Mouse (Mus musculus) intestine, embryonic 15.5 days (tissue): Measurements from ENCODE around the gene Dnajc25. TPM values are rescaled to one million over a fixed set of nuclear protein-coding genes. Genes with fewer than 3 reads are reported as not detected.

Experiments used
- ATAC-seq: fragments of 200-750 bp; cut with Nextera tagmentation; 2 replicates; pipeline ENCODE4 v1.8.0; 2017; ENCODE audit warnings: moderate TSS enrichment, moderate library complexity
- H3K27ac ChIP-seq: fragments of 300-500 bp; sonication (generic); 2 replicates; pipeline ENCODE4 v1.5.1; 2015; ENCODE audit warnings: mild to moderate bottlenecking, inconsistent platforms
- H3K27me3 ChIP-seq: fragments of 300-500 bp; sonication (generic); replicated peaks from 2 replicates; pipeline ENCODE4 v1.6.1; 2015; ENCODE audit warnings: inconsistent platforms
- H3K36me3 ChIP-seq: fragments of 300-500 bp; sonication (generic); 2 replicates; pipeline ENCODE4 v1.6.1; 2015; ENCODE audit warnings: inconsistent platforms
- H3K4me1 ChIP-seq: fragments of 300-500 bp; sonication (generic); replicated peaks from 2 replicates; pipeline ENCODE4 v1.6.1; 2015; ENCODE audit warnings: inconsistent platforms
- H3K4me2 ChIP-seq: fragments of 300-500 bp; sonication (generic); replicated peaks from 2 replicates; pipeline ENCODE4 v1.6.1; 2015; ENCODE audit warnings: mild to moderate bottlenecking, inconsistent platforms
- H3K4me3 ChIP-seq: fragments of 300-500 bp; sonication (generic); replicated peaks from 2 replicates; pipeline ENCODE4 v1.5.1; 2015; ENCODE audit warnings: inconsistent platforms
- H3K9ac ChIP-seq: fragments of 300-500 bp; sonication (generic); 2 replicates; pipeline ENCODE4 v1.6.1; 2015; ENCODE audit warnings: inconsistent platforms
- H3K9me3 ChIP-seq: fragments of 300-500 bp; sonication (generic); 2 replicates; pipeline ENCODE4 v1.6.1; 2016; ENCODE audit warnings: inconsistent platforms
- WGBS: fragments of 180-500 bp; shearing (Covaris S2); methylation state at CpG from one replicate; pipeline ENCODE4 v1.1.7; 2015; 5-methylcytosine and 5-hydroxymethylcytosine counted together
- polyA plus RNA-seq: library from polyadenylated mRNA; unstranded; fragments of >200 nt; fragmentation: Nextera tagmentation; extraction: Ambion mirVana; gene quantifications from 2 replicates; pipeline ENCODE4 v1.2.1, GENCODE M21; 2015

Dnajc25 gene
- 12.5 and 13.1 TPM in 2 replicates for polyA plus RNA-seq

DNA sequence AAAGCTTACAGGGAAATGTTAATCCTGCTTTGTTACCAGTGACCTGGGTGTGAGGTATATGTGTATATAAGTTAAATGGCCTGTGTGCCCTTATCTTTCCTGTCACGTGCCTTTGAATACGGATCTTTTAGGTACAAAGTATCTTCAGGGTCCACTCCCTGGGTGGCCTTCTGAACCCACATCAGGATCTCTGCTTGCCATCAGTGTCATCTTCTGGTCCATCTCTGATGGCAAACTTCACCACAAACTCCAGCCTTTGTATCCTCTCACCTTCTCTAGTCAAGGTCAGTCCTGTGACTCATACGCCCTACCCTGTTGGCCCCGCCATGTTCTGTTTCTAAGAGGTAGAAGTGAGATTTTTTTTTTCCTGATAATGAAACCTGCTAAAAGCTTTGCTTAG lies at the start of gene Dnajc25:
TSS of gene Dnajc25 (plus strand) at position 301 of the 400 bp plus-strand sequence.
- Histone ChIP-seq H3K4me2 (0 out of 2 replicates have a peak within 1 kb of the TSS, but pooled peaks have one; percentile 3), H3K9ac (no peak within 1 kb of the TSS), H3K9me3 (no peaks in the 10 kb centered on the region), H3K27me3 (no peaks in the 10 kb centered on the region), H3K27ac (no peak within 1 kb of the TSS), H3K36me3 (no peaks in the 10 kb centered on the region), H3K4me3 (no peak within 1 kb of the TSS), H3K4me1 (no peaks in the 10 kb centered on the region)
- ATAC-seq, result no peak
- WGBS, result 66% methylated on average over 4 of the region's 4 CpGs

DNA sequence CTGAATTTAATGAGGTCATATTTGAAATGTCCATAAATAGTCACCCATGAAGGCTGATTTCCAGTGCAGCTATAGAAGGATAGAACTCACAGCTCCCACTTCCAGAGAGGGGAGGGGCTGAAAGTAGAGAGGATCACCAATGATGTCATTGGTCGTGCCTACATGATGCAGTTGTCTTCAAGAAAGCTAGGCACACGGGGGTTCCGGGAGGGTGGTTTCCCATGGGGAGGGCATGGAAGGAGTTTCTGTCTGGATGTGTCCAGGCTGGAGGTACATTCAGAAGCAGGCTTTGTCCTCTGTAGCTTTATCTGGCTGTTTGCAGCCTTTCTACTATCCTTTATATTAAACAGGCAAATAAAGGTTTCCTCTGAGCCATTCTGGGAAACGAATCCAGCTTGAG lies 46.5 kb upstream of the Dnajc25 start:
- no peak overlapping the region for H3K27ac ChIP-seq
- no peaks in the 10 kb centered on the region; the same call in 1 of the 2 replicates for H3K4me1 ChIP-seq
- H3K36me3 ChIP-seq, result no peaks in the 10 kb centered on the region
- no peak overlapping the region for H3K4me2 ChIP-seq
- no peak overlapping the region for H3K4me3 ChIP-seq
- no peaks in the 10 kb centered on the region for H3K9me3 ChIP-seq
- no peak overlapping the region for H3K9ac ChIP-seq
- H3K27me3 ChIP-seq, result no peaks in the 10 kb centered on the region
- 83% methylated on average over 4 of the region's 4 CpGs for WGBS
- no peak for ATAC-seq

DNA sequence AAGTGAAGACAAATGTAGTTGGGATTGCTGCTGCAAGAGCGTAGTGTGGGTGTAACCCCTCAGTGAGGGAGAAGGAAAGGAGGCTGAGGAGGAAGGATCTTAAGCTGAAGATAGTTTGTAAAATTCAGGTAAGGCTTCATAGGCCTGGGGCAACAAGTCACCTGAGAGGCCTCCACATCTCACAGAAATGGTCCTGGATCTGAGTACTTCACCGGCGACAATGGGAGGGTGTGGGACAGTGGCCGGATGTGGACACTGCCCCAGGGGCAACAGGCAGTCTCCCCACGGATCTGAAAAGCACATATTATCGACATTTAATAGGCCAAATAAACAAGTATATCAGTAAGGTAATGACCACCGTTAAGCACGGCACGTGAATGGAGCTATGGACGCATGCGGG lies 42.2 kb upstream of the Dnajc25 start:
- no peaks in the 10 kb centered on the region for H3K27me3 ChIP-seq
- H3K9ac ChIP-seq, result no peak overlapping the region
- 91% methylated on average over 11 of the region's 11 CpGs for WGBS
- H3K4me1 ChIP-seq, result no peaks in the 10 kb centered on the region
- no peaks in the 10 kb centered on the region for H3K9me3 ChIP-seq
- no peak for ATAC-seq
- H3K27ac ChIP-seq, result no peak overlapping the region
- H3K4me2 ChIP-seq, result no peak overlapping the region
- no peak overlapping the region for H3K4me3 ChIP-seq
- H3K36me3 ChIP-seq, result no peaks in the 10 kb centered on the region

DNA sequence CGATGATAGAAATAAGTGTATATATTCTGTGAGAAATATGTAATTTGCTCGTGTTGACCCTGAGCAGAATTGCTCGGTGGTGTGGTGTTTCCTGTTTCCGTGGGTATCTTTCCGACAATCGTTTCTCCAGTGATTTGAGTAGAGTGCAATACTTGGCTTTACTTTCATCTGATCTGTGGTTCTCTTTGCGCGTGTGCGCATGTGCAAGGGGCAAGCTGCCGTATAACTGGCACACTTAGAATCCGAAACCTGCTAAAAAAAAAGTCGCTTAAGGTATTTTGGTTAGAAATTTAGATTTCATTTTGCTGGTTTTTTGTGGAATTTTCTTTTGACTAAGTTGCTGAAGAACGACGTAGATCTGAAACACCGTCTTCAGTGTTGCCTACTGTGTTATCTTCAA lies 33.1 kb upstream of the Dnajc25 start:
- Histone ChIP-seq H3K4me1 (no peaks in the 10 kb centered on the region), H3K9me3 (no peaks in the 10 kb centered on the region), H3K36me3 (no peaks in the 10 kb centered on the region), H3K27me3 (no peaks in the 10 kb centered on the region), H3K27ac (no peak overlapping the region), H3K9ac (no peak overlapping the region), H3K4me3 (no peak overlapping the region), H3K4me2 (no peak overlapping the region)
- 91% methylated on average over 15 of the region's 15 CpGs for WGBS
- no peak for ATAC-seq

DNA sequence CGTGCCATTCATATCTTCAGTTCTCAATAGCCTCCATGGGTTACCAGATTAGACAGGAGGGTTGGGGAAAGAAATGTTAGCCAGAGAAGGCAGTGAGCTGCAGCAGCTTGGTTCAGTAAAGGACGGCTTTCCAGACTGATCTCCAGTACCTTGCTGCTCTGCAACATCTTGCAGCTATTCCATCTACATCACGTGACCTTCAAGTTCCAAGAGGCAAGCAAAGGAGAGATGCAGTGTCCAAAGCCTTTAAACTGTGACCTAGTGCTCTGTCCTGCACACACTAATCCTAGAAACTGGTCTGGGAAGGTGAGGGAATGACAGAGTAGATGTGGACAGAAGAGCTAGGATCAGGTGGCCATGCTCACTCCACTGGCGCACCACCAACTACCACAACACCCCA lies 31.6 kb upstream of the Dnajc25 start:
- Histone ChIP-seq H3K27ac (no peak overlapping the region), H3K9me3 (no peaks in the 10 kb centered on the region), H3K27me3 (no peaks in the 10 kb centered on the region), H3K36me3 (no peaks in the 10 kb centered on the region), H3K9ac (no peak overlapping the region), H3K4me2 (no peak overlapping the region), H3K4me1 (no peaks in the 10 kb centered on the region), H3K4me3 (no peak overlapping the region)
- no peak for ATAC-seq
- 91% methylated on average over 4 of the region's 4 CpGs for WGBS

DNA sequence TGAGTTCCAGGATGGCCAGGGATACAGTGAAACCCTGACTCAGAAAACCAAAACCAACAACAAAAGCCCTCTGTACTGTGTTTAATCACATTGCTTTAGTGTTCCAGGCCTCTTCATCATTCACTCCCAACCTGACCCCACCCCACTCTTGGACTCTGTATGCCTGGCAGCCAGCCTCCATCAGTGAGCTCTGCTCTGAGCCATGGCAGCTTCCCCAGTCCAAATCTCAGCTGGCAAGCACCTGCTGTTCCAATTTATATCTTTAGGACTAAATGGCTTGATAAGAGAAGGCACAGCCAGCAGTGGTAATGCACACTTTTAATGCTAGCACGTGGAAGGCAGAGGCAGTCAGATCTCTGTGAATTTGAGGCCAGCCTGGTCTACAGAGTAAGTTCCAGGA lies 29.7 kb upstream of the Dnajc25 start:
- no peak overlapping the region for H3K9ac ChIP-seq
- no peak overlapping the region for H3K27ac ChIP-seq
- 80% methylated on average over 1 of the region's 1 CpGs for WGBS
- no peaks in the 10 kb centered on the region for H3K4me1 ChIP-seq
- H3K36me3 ChIP-seq, result no peaks in the 10 kb centered on the region
- H3K4me3 ChIP-seq, result no peak overlapping the region
- H3K27me3 ChIP-seq, result no peaks in the 10 kb centered on the region
- H3K9me3 ChIP-seq, result no peaks in the 10 kb centered on the region
- ATAC-seq, result no peak
- no peak overlapping the region for H3K4me2 ChIP-seq

DNA sequence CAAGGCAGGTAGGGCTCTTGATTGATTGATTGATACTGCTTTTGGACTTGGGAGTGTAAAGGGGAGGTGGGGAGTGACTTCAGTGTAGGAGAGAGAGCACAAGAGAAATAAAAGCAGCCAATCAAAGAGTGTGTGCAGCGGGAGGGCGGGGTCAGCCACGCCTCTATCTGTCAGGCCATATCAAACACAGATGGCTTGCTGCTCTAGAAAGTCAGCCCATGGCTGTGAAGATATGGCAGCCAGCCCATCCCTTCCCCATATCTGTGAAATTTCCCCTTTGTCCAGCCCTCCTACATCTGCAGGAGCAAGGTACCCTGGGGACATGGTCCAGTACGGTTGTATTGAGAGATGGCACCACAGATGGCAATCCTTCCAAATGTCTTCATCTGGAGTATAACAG lies 24.2 kb upstream of the Dnajc25 start:
- no peak overlapping the region for H3K27ac ChIP-seq
- H3K4me2 ChIP-seq, result no peak overlapping the region
- WGBS, result 94% methylated on average over 4 of the region's 4 CpGs
- no peak overlapping the region for H3K4me3 ChIP-seq
- ATAC-seq, result 0 out of 2 replicates have a peak, but pooled peaks have one; percentile 36
- H3K9ac ChIP-seq, result no peak overlapping the region
- no peaks in the 10 kb centered on the region for H3K36me3 ChIP-seq
- H3K4me1 ChIP-seq, result no peaks in the 10 kb centered on the region
- no peaks in the 10 kb centered on the region for H3K9me3 ChIP-seq
- no peaks in the 10 kb centered on the region for H3K27me3 ChIP-seq

DNA sequence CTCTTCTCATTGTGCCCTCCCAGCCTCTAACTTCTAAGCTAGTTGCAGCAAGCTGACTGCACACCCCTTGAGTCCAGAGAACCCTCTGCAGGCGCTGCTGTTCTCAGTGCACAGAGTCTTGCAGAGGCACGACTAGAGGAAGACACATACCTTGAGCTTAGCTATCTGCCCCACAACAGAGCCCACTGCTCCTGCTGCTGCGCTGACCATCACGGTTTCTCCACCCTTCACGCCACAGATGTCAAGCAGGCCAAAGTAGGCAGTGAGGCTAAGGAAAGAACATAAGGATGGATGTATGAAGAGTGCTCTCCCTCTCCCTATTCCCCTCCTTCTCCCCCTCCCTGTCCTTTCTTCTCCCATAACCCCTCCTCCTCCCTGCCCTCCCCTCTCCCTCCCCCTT lies 19.2 kb upstream of the Dnajc25 start:
- no peak for ATAC-seq

DNA sequence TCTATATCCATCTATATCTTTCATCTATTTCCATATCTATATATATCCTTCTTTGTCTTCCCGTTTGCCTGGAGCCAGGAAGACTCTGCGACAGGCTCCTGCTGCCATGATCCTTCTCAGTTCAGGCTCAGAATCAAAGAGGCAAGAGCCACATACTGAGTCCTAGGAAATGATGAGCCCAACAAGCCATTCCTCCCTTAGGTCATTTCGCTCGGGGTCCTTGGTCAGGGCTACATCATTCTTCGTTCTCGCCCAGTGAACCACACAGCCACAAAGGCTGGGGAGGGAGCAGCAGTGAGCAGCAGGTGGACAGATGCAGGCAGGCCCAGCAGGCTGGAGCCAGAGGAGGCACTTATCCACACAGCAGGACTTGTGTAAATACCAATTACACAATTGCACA lies 13.4 kb upstream of the Dnajc25 start:
- ATAC-seq, result no peak
- 90% methylated on average over 6 of the region's 6 CpGs for WGBS
- Histone ChIP-seq H3K36me3 (no peaks in the 10 kb centered on the region), H3K9me3 (no peaks in the 10 kb centered on the region), H3K4me1 (no peaks in the 10 kb centered on the region; the same call in 1 of the 2 replicates), H3K4me2 (no peak overlapping the region), H3K27me3 (no peaks in the 10 kb centered on the region), H3K9ac (no peak overlapping the region), H3K27ac (no peak overlapping the region), H3K4me3 (no peak overlapping the region)

More for the DNA sequence above, 19.2 kb upstream of the Dnajc25 start:
- Histone ChIP-seq H3K4me3 (no peak overlapping the region), H3K4me1 (no peaks in the 10 kb centered on the region), H3K9ac (no peak overlapping the region), H3K27me3 (no peaks in the 10 kb centered on the region), H3K36me3 (no peaks in the 10 kb centered on the region), H3K9me3 (no peaks in the 10 kb centered on the region), H3K27ac (no peak overlapping the region), H3K4me2 (no peak overlapping the region)
- 81% methylated on average over 5 of the region's 5 CpGs for WGBS

DNA sequence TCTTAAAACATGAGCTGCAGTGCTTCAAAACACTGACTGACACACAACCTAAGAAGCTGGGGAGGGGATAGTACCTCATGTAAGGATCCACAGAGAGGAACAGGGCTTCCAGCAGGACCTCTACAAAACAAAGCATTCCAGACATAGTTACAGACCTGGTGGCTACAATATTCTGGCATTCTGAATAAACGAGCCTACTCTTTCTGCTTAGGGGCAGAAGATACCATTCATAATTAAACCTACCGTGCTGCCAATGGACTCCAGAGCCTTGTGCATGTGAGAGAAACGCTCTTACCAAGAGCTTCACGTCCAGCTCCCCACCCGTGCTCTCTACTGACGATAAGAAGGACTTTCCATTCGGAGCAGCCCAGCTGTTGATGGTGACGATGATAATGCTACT lies 12.1 kb upstream of the Dnajc25 start:
- H3K9me3 ChIP-seq, result no peaks in the 10 kb centered on the region
- no peak overlapping the region for H3K4me2 ChIP-seq
- ATAC-seq, result no peak
- no peaks in the 10 kb centered on the region; the same call in 1 of the 2 replicates for H3K4me1 ChIP-seq
- no peak overlapping the region for H3K9ac ChIP-seq
- H3K4me3 ChIP-seq, result no peak overlapping the region
- H3K36me3 ChIP-seq, result no peaks in the 10 kb centered on the region
- no peaks in the 10 kb centered on the region for H3K27me3 ChIP-seq
- H3K27ac ChIP-seq, result no peak overlapping the region
- 86% methylated on average over 8 of the region's 8 CpGs for WGBS

DNA sequence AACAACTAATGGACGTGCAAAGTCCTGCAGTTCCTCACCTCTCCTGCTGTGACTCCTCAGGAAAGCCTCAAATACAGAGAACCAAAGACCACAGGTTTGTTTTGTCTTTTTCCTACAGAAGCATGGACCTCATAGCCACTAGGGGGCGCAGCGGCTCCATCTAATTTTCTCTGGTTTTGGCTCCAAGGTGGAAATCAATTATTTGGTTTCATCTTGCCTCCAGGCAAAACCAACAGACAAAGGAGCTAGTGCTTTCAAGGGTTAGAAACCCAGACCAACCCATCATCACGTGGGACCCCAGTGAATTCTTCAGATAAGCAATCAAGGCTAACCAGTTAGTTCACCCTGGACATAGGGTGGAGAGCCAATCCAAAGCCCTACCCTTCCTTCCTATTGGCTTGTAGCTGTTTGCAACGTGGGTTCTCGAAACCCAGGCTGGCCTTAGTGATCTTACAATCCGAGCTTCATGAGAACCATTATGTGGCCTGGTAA lies 9.7 kb upstream of the Dnajc25 start:
- no peaks in the 10 kb centered on the region; the same call in 1 of the 2 replicates for H3K4me1 ChIP-seq
- peak; percentile 60 for ATAC-seq
- H3K9ac ChIP-seq, result no peak overlapping the region
- H3K27me3 ChIP-seq, result no peaks in the 10 kb centered on the region
- no peak overlapping the region for H3K27ac ChIP-seq
- WGBS, result 18% methylated on average over 7 of the region's 7 CpGs
- no peaks in the 10 kb centered on the region for H3K36me3 ChIP-seq
- no peak overlapping the region for H3K4me2 ChIP-seq
- H3K4me3 ChIP-seq, result no peak overlapping the region
- no peaks in the 10 kb centered on the region for H3K9me3 ChIP-seq

DNA sequence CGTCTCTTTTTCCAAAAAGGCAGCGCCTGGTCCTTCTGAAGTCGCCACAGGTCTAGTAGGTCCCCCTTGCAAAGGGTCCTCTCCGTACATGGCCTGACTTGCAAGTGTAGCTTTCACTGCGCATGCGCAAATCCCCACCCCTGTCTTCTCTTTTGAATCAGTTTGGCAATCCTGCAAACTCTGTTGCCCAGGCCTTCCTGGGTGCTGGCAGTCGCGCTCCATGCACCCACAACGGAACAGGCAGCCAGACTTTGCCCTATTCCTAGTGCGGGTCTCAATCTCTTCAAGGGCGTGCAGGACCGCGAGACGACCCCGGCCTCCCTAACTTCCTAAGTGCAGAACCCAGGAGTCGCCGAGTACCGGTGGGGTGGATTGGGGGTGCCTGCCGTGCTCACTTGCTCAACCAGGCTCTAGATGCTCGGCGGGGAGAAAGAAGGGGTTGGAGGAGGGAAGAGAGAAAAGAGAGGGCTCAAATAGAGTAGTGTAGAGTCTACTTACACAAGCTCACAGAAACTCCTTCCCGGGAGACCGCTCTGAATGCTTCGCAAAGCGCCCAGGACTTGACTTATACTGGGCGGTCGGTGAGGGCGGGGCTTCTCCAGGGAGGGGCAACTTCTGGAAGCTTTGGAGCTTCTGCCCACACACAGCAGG lies 8.2 kb upstream of the Dnajc25 start, which contains the start of gene Ptgr1:
TSS of gene Ptgr1 (minus strand) at position 580 of the 651 bp plus-strand sequence.
- H3K4me3 ChIP-seq, result peak within 1 kb of the TSS; percentile 71

More for the DNA sequence above, 8.2 kb upstream of the Dnajc25 start, which contains the start of gene Ptgr1:
- Histone ChIP-seq H3K4me2 (peak within 1 kb of the TSS; percentile 90), H3K9ac (peak within 1 kb of the TSS; percentile 69), H3K4me1 (no peaks in the 10 kb centered on the region; the same call in 1 of the 2 replicates), H3K27ac (peak within 1 kb of the TSS; percentile 74), H3K36me3 (no peaks in the 10 kb centered on the region), H3K27me3 (no peaks in the 10 kb centered on the region), H3K9me3 (no peaks in the 10 kb centered on the region)
- peak; percentile 84 for ATAC-seq
- WGBS, result 1% methylated on average over 28 of the region's 28 CpGs
